Mouse (Mus musculus) spleen, adult 2 months (tissue): ENCODE results near the gene Pip5k1c.

Experiments used
- CTCF ChIP-seq: fragments of 200-500 bp; IDR thresholded peaks from 2 replicates; pipeline ENCODE4 v1.5.1; 2011; ENCODE audit warnings: mild to moderate bottlenecking, inconsistent platforms; ENCODE audit not compliant: insufficient read depth, insufficient read length, insufficient replicate concordance; ENCODE audit errors: extremely low read depth
- POLR2A ChIP-seq: fragments of 200-500 bp; IDR thresholded peaks from 2 replicates; pipeline ENCODE4 v1.6.1; 2011; ENCODE audit warnings: low read depth, low read length, inconsistent platforms

DNA sequence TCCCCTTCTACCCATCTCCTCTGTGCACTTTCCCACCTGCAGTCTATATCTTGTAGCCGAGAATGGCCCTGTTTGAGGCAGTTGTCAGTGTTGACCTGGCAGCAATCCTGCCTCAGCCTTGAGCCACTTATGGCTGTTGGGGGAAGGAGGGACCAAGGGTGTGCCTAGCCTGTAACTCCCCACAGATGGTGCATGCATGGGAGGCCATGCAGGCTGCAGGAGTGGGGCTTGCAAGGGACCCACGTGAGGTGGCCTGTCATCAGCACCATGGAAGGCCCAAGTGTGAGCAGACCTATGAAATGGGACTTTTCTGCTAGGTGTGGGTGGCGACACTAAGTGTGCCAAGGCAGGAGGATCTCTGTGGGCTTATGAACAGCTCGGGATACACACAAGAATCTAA, 72.3 kb downstream of the Pip5k1c start:
- TF ChIP-seq POLR2A: no peak
- TF ChIP-seq CTCF: no peak
